Mouse (Mus musculus) activated CD4-positive, CD25-positive, alpha-beta regulatory T cell, adult 9 weeks (primary cell): ENCODE results near the gene Sez6l. TPM values are rescaled to one million over a fixed set of nuclear protein-coding genes. Genes with fewer than 3 reads are reported as not detected.

ENCODE experiments used
- polyA plus RNA-seq: library from polyadenylated mRNA; unstranded; fragments of 100-300 nt; shearing (Covaris generic); gene quantifications from one replicate; pipeline ENCODE4 v1.2.1, GENCODE M21; 2017

The Sez6l gene
- not detected for polyA plus RNA-seq

DNA sequence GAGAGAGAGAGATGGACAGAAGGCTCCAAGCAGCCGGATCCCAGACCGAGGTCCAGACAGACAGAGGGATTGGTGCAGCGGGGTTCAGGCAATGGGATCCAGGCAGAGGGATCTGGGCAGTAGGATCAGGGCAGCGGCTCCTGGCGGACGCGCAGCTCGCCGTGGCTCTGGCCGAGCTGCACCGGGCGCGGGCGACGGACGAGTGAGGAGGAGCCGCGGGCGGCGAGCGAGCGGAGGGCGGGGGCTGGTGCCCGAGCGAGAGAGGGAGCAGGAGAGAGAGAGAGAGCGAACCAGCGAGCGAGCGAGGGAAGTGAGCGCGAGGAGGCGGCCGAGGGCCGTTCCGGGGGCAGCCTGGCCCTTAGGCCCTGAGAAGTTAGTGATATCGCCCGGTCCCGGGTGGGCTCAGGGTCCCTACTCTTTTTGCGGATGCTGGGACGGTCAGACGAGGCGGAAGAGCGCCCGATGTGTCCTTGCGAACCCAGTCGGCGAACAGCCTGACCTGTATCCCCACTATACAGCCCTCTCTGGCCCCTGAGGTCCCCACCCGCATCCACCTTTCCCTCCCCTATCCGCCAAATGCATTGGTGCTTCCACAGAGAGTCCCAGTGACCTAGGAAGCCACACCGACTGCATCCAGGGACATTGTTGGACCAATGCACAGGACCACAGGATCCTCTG lies at the start of gene Sez6l:
Sez6l (minus strand) TSS at position 193 of the 678 bp plus-strand sequence.

DNA sequence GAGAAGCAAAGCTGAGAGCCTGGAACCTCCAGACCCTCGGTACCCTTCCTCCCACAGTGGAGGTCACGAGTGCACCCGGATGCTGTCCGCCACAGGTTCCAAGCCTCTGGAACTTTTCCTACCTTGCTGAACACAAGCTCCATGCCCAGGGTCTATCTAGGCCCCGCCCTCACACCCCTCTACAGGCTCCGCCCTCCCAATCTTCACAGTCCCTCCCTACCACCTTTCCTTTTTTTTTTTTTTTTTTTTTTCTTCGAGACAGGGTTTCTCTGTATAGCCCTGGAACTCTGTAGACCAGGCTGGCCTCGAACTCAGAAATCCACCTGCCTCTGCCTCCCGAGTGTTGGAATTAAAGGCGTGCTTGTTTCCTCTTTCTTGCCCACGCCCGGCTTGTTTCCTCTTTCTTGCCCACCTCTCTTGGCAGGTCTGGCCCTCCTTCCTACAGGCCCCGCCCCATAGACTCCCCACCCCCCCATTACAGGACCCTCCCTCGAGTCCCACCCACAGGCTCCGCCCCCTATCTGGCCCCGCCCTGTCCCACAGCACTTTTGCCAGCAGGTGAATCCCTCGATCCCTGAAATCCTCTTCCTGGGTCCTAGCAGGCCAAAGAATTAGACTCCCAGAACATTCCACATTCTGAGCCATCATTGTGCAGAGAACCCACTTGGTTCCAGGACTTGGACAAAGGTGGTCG lies 128.1 kb downstream of the Sez6l start, which contains the start of gene Gm6588:
Gm6588 (plus strand) TSS at position 680 of the 694 bp plus-strand sequence.

DNA sequence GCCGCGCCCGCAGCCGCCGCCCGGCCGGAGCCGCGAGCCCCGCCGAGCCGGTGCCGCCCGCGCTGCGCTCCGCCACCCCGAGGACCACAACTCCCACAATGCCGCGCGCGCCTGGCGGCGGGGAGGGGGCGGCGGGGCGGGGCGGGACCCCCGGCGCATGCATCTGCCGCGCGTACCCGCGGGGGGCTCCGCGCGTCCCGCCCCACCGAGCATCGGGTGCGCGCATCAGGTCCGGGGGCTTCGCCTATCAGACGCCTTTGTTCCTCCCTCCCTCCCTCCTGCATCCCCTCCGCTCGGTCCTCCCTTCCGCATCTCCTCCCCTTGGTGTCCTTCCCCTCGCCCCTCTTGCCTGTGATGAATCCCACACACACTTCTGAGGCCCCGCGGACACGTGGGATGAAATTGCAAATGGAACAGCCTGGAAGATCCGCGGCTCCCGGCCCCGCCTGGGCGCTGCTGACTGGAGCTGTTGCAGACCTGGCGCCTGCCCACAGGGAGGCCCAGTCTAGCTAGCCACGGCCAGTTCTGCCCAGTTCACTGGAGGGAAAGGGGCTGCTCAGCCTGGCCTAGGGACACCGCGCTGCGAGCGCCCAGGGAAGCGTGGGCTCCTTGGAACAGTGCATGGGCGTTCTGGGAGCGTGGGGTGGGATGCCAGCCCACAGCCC lies 182.1 kb downstream of the Sez6l start, which contains the start of gene Asphd2:
Asphd2 (minus strand) TSS at position 88 of the 665 bp plus-strand sequence.

Other genes starting within 250 kb of the Sez6l start
- 5.7 TPM for gene Srrd, start 234.1 kb downstream of the Sez6l start, polyA plus RNA-seq
- gene Hps4, start 234.1 kb downstream of the Sez6l start, polyA plus RNA-seq, result 25.9 TPM
- gene Gm6583, start 221.2 kb downstream of the Sez6l start, polyA plus RNA-seq, result 0.32 TPM
- 0.22 TPM for gene Asphd2, start 182.3 kb downstream of the Sez6l start, polyA plus RNA-seq
- not detected for gene Gm6588, start 127.8 kb downstream of the Sez6l start, polyA plus RNA-seq